Comparison of ENCODE assay signal across 2 mouse cellular contexts in genomic region chr1:53749881-53750385, GRCm38 (mm10). TPM values are rescaled to one million over a fixed set of nuclear protein-coding genes. Genes with fewer than 3 reads are reported as not detected.
"Had no signal": no experiment of that assay in that cellular context is flagged by ENCODE, and none has a peak within 500 bp of the region (broad histone marks: within the 10 kb centered on the region; RNA-seq: fewer than 3 reads in every experiment).

No protein-coding gene starts in this region.

RNA-seq across cellular contexts. Expression of gene Dnah7a, which starts 43.3 kb away (rescaled TPM):
- total RNA-seq: heart, postnatal 25 days; hematopoietic stem cell, adult 5-6 weeks had no signal
